Mouse (Mus musculus) thymus, adult 2 months (tissue): ENCODE results near the gene Dhdds. TPM values are rescaled to one million over a fixed set of nuclear protein-coding genes. Genes with fewer than 3 reads are reported as not detected.

Experiments
- DNase-seq: peaks from one replicate; pipeline ENCODE4 v3.0.0; 2021
- H3K27ac ChIP-seq: fragments of 200-500 bp; 2 replicates; pipeline ENCODE4 v1.5.1; 2012; ENCODE audit warnings: low read length, control low read depth; ENCODE audit not compliant: control insufficient read depth, insufficient read depth
- H3K27me3 ChIP-seq: fragments of 200-500 bp; 2 replicates; pipeline ENCODE4 v1.6.1; 2012; ENCODE audit warnings: mild to moderate bottlenecking, low read length, moderate library complexity, mixed read lengths; ENCODE audit not compliant: control insufficient read depth, insufficient read depth
- H3K36me3 ChIP-seq: fragments of 200-500 bp; 2 replicates; pipeline ENCODE4 v1.6.1; 2012; ENCODE audit warnings: mild to moderate bottlenecking, low read length, moderate library complexity; ENCODE audit not compliant: control insufficient read depth, insufficient read depth
- H3K4me1 ChIP-seq: fragments of 200-500 bp; replicated peaks from 2 replicates; pipeline ENCODE4 v1.6.1; 2012; ENCODE audit warnings: low read length; ENCODE audit not compliant: control insufficient read depth, insufficient read depth
- H3K4me3 ChIP-seq: fragments of 200-500 bp; 2 replicates; pipeline ENCODE4 v1.5.1; 2012; ENCODE audit warnings: mild to moderate bottlenecking, low read length, control low read depth, moderate library complexity; ENCODE audit not compliant: control insufficient read depth, insufficient read depth
- CTCF ChIP-seq: fragments of 200-500 bp; IDR thresholded peaks from 2 replicates; pipeline ENCODE4 v1.5.1; 2012; ENCODE audit warnings: mild to moderate bottlenecking, control low read depth, low read length, moderate library complexity, borderline replicate concordance; ENCODE audit not compliant: control insufficient read depth, poor library complexity, insufficient read depth; ENCODE audit errors: extremely low read depth
- POLR2A ChIP-seq: fragments of 200-500 bp; IDR thresholded peaks from 2 replicates; pipeline ENCODE4 v1.6.1; 2012; ENCODE audit warnings: mild to moderate bottlenecking, low read length, control low read depth, moderate library complexity; ENCODE audit not compliant: control insufficient read depth, poor library complexity, insufficient read depth; ENCODE audit errors: extremely low read depth
- WGBS: fragments of 180-500 bp; shearing (Covaris S2); methylation state at CpG from one replicate; pipeline ENCODE4 v1.1.7; 2018; 5-methylcytosine and 5-hydroxymethylcytosine counted together
- polyA plus RNA-seq: library from polyadenylated mRNA; depleted of rRNA; stranded (reverse); fragments of >200 nt; gene quantifications from 2 replicates; pipeline ENCODE4 v1.2.3, GENCODE M21; 2012

Gene Dhdds
- polyA plus RNA-seq, 1 experiment = 32.1 TPM

GRCm38 (mm10) chr4:133982936-133983335 lies 17.8 kb downstream of the Dhdds start:
- H3K27ac ChIP-seq = no peak overlapping the region
- 98% methylated on average over 13 of the region's 13 CpGs for WGBS
- no peaks in the 10 kb centered on the region for H3K27me3 ChIP-seq
- H3K36me3 ChIP-seq = peaks cover 7% of the 10 kb centered on the region; the same call in 1 of the 2 replicates
- no peak for DNase-seq
- TF ChIP-seq POLR2A = no peak
- TF ChIP-seq CTCF = no peak
- H3K4me1 ChIP-seq = no peaks in the 10 kb centered on the region
- H3K4me3 ChIP-seq = no peak overlapping the region

- Histone ChIP-seq H3K4me3 (no peak overlapping the region), H3K4me1 (no peaks in the 10 kb centered on the region), H3K27ac (no peak overlapping the region), H3K36me3 (no peaks in the 10 kb centered on the region; the same call in 1 of the 2 replicates), H3K27me3 (no peaks in the 10 kb centered on the region)
- no peak for DNase-seq
- TF ChIP-seq CTCF (no peak), POLR2A (no peak)
- WGBS = 98% methylated on average over 5 of the region's 5 CpGs
These were observed 20.2 kb downstream of the Dhdds start for GRCm38 (mm10) chr4:133980496-133980895.

- Histone ChIP-seq H3K36me3 (no peaks in the 10 kb centered on the region; the same call in 1 of the 2 replicates), H3K4me1 (no peaks in the 10 kb centered on the region), H3K27ac (no peak overlapping the region), H3K4me3 (no peak overlapping the region), H3K27me3 (no peaks in the 10 kb centered on the region)
- DNase-seq = no peak
- no peak for TF ChIP-seq CTCF
- TF ChIP-seq POLR2A = no peak
- WGBS = 95% methylated on average over 10 of the region's 10 CpGs
These were observed 22.6 kb downstream of the Dhdds start for GRCm38 (mm10) chr4:133978021-133978711.

GRCm38 (mm10) chr4:133971741-133972140 lies 29.0 kb downstream of the Dhdds start:
- Histone ChIP-seq H3K27me3 (no peaks in the 10 kb centered on the region), H3K4me1 (peaks cover 10% of the 10 kb centered on the region), H3K27ac (no peak overlapping the region), H3K36me3 (no peaks in the 10 kb centered on the region), H3K4me3 (no peak overlapping the region)
- no peak for TF ChIP-seq CTCF
- no peak for TF ChIP-seq POLR2A
- WGBS = 95% methylated on average over 8 of the region's 8 CpGs
- no peak for DNase-seq

GRCm38 (mm10) chr4:133970876-133971275 lies 29.8 kb downstream of the Dhdds start:
- H3K36me3 ChIP-seq = peaks cover 6% of the 10 kb centered on the region; the same call in 1 of the 2 replicates
- H3K4me3 ChIP-seq = no peak overlapping the region
- no peak overlapping the region for H3K27ac ChIP-seq
- H3K27me3 ChIP-seq = no peaks in the 10 kb centered on the region
- no peak for DNase-seq
- peaks cover 13% of the 10 kb centered on the region for H3K4me1 ChIP-seq
- TF ChIP-seq POLR2A (no peak), CTCF (no peak)
- WGBS = 92% methylated on average over 13 of the region's 13 CpGs

- DNase-seq = no peak
- no peaks in the 10 kb centered on the region for H3K27me3 ChIP-seq
- no peak for TF ChIP-seq CTCF
- no peak for TF ChIP-seq POLR2A
- no peak overlapping the region for H3K27ac ChIP-seq
- peaks cover 10% of the 10 kb centered on the region; the same call in 1 of the 2 replicates for H3K36me3 ChIP-seq
- peaks cover 13% of the 10 kb centered on the region for H3K4me1 ChIP-seq
- WGBS = 90% methylated on average over 4 of the region's 4 CpGs
- no peak overlapping the region for H3K4me3 ChIP-seq
These were observed 30.5 kb downstream of the Dhdds start for GRCm38 (mm10) chr4:133970196-133970595.

- Histone ChIP-seq H3K27me3 (no peaks in the 10 kb centered on the region), H3K36me3 (peaks cover 13% of the 10 kb centered on the region; the same call in 1 of the 2 replicates), H3K4me3 (no peak overlapping the region), H3K27ac (no peak overlapping the region), H3K4me1 (peaks cover 13% of the 10 kb centered on the region)
- no peak for DNase-seq
- TF ChIP-seq POLR2A = no peak
- no peak for TF ChIP-seq CTCF
- 94% methylated on average over 8 of the region's 8 CpGs for WGBS
These were observed 31.5 kb downstream of the Dhdds start for GRCm38 (mm10) chr4:133969114-133969770.
